Comparison of ENCODE assay signal across 26 mouse cellular contexts in genomic region chr11:33226516-33226915, GRCm38 (mm10). TPM values are rescaled to one million over a fixed set of nuclear protein-coding genes. Genes with fewer than 3 reads are reported as not detected.
DNase-seq lines count a peak whose midpoint lies in the region; ATAC-seq lines count a peak whose summit lies in the region.
"Had no signal": no experiment of that assay in that cellular context is flagged by ENCODE, and none has a peak within 500 bp of the region (broad histone marks: within the 10 kb centered on the region; RNA-seq: fewer than 3 reads in every experiment).

No protein-coding gene starts in this region.

- H3K27me3 ChIP-seq in kidney, embryonic 14.5 days (ENCODE audit: control insufficient read depth, insufficient read depth, low read length): no peaks in the 10 kb centered on the region
- H3K27me3 ChIP-seq: forebrain, embryonic 12.5 days; hindbrain, embryonic 15.5 days had no signal

- peak; percentile 31 for DNase-seq in embryo, embryonic 10 days (ENCODE audit: low spot score)
- DNase-seq in embryo, embryonic 11 days: no peak
- no peak for DNase-seq in kidney, postnatal 36 days
- DNase-seq in adrenal gland, postnatal 14 days: peak; percentile 56
- no peak for DNase-seq in left cerebral cortex, postnatal 25 days (ENCODE audit: low spot score in 2 of 2)
- DNase-seq: cerebellum, adult 11 months; cerebellum, adult 8-10 months; cerebellum, postnatal 14 days; gastrocnemius, postnatal 10 days; heart, postnatal 10 days had no signal

- no peak overlapping the region for H3K9ac ChIP-seq in kidney, embryonic 14.5 days (ENCODE audit: low read depth, low read length)
- H3K9ac ChIP-seq: embryonic facial prominence, embryonic 13.5 days; forebrain, embryonic 12.5 days; hindbrain, embryonic 15.5 days had no signal

- H3K27ac ChIP-seq in kidney, embryonic 14.5 days (ENCODE audit: low read depth, low read length): no peak overlapping the region
- H3K27ac ChIP-seq: embryonic facial prominence, embryonic 13.5 days; forebrain, embryonic 12.5 days; hindbrain, embryonic 15.5 days had no signal

- H3K4me2 ChIP-seq in kidney, embryonic 14.5 days (replicated peaks; ENCODE audit: low read depth, low read length): no peak overlapping the region
- H3K4me2 ChIP-seq: embryonic facial prominence, embryonic 13.5 days; forebrain, embryonic 12.5 days; hindbrain, embryonic 15.5 days had no signal

- WGBS in kidney, embryonic 14.5 days: 52% methylated on average over 8 of the region's 8 CpGs

- peaks cover 8% of the 10 kb centered on the region; the same call in 1 of the 2 replicates for H3K4me1 ChIP-seq in kidney, embryonic 14.5 days (ENCODE audit: control insufficient read depth, insufficient read depth, low read length)
- H3K4me1 ChIP-seq: forebrain, embryonic 12.5 days had no signal

- peak; percentile 15; the same call in 1 of the 2 replicates for ATAC-seq in kidney, embryonic 14.5 days (ENCODE audit: low FRiP score, low TSS enrichment)
- no peak for ATAC-seq in megakaryocyte progenitor cell, adult 5-6 weeks (replicated peaks; ENCODE audit: poor library complexity)
- ATAC-seq: forebrain, embryonic 16.5 days; intestine, embryonic 16.5 days had no signal

- H3K4me3 ChIP-seq in kidney, embryonic 14.5 days (ENCODE audit: low read length): no peak overlapping the region
- H3K4me3 ChIP-seq: embryonic facial prominence, embryonic 13.5 days; forebrain, embryonic 12.5 days; hindbrain, embryonic 15.5 days had no signal

- no peaks in the 10 kb centered on the region for H3K36me3 ChIP-seq in kidney, embryonic 14.5 days (ENCODE audit: control insufficient read depth, insufficient read depth, low read length)
- H3K36me3 ChIP-seq: embryonic facial prominence, embryonic 13.5 days; forebrain, embryonic 12.5 days; hindbrain, embryonic 15.5 days had no signal

- intact Hi-C loops in left cerebral cortex, postnatal 25 days (cut with DNase I): no loop called here

- no peaks in the 10 kb centered on the region for H3K9me3 ChIP-seq in kidney, embryonic 14.5 days (ENCODE audit: control insufficient read depth, low read length)
- H3K9me3 ChIP-seq: embryonic facial prominence, embryonic 13.5 days; forebrain, embryonic 12.5 days; hindbrain, embryonic 15.5 days had no signal

RNA-seq across cellular contexts. Expression of gene Tlx3, which starts 23.1 kb away (rescaled TPM):
- 0.13 TPM in 1 of 2 replicates, not detected in the other for polyA plus RNA-seq in kidney, embryonic 14.5 days (2014; fragmentation: Nextera tagmentation; extraction: Ambion mirVana)
- 0.23 TPM in 1 of 2 replicates, not detected in the other for total RNA-seq in adrenal gland, postnatal 14 days (2021)
- not detected in 2 replicates for total RNA-seq in megakaryocyte progenitor cell, adult 5-6 weeks (2015)
- total RNA-seq in megakaryocyte progenitor cell, adult 5-6 weeks (2017): not detected in 2 replicates
- total RNA-seq in left cerebral cortex, postnatal 25 days (2021): not detected
- total RNA-seq: common myeloid progenitor, adult 5-6 weeks; gastrocnemius, postnatal 10 days; heart, adult 8-10 months; heart, postnatal 10 days; hematopoietic stem cell, adult 5-6 weeks; MEL had no signal
- polyA plus RNA-seq: C2C12; forebrain, embryonic 16.5 days; frontal cortex, adult 2 months; gonadal fat pad, adult 2 months; intestine, embryonic 16.5 days had no signal

RNA-seq across cellular contexts. Expression of gene Gm12117, which starts 50.0 kb away (rescaled TPM):
- polyA plus RNA-seq in kidney, embryonic 14.5 days (2014; fragmentation: Nextera tagmentation; extraction: Ambion mirVana): not detected in 2 replicates
- not detected in 2 replicates for total RNA-seq in adrenal gland, postnatal 14 days (2021)
- 0.27 TPM in 1 of 2 replicates, not detected in the other for total RNA-seq in megakaryocyte progenitor cell, adult 5-6 weeks (2015)
- not detected in 2 replicates for total RNA-seq in megakaryocyte progenitor cell, adult 5-6 weeks (2017)
- under 1 TPM in 1 of 2 experiments, not detected in 1; 0.50 TPM for total RNA-seq in left cerebral cortex, postnatal 25 days (2021)
- total RNA-seq: adrenal gland, adult 18-20 months; common myeloid progenitor, adult 5-6 weeks; gastrocnemius, postnatal 10 days; heart, adult 8-10 months; heart, postnatal 10 days; MEL had no signal
- polyA plus RNA-seq: C2C12; embryonic facial prominence, embryonic 13.5 days; forebrain, embryonic 16.5 days; gonadal fat pad, adult 2 months; heart, embryonic 14.5 days; intestine, embryonic 16.5 days had no signal

Comparison
In these comparisons a context has a peak if more than half of its experiments do, and no peak if none do; other contexts are left out.
1. DNase-seq: peak in embryo, embryonic 10 days (single experiment) and adrenal gland, postnatal 14 days (single experiment); none in embryo, embryonic 11 days (single experiment), kidney, postnatal 36 days (0 of 2) and left cerebral cortex, postnatal 25 days (0 of 2).